Mouse (Mus musculus) liver, postnatal 0 days (tissue): Measurements from ENCODE around the gene Tub. TPM values are rescaled to one million over a fixed set of nuclear protein-coding genes. Genes with fewer than 3 reads are reported as not detected.

Experiments used
- ATAC-seq: fragments of 200-750 bp; cut with Nextera tagmentation; 2 replicates; pipeline ENCODE4 v1.8.0; 2017; ENCODE audit warnings: mild to moderate bottlenecking, moderate library complexity
- DNase-seq: peaks from one replicate; pipeline ENCODE4 v3.0.0-alpha.2; 2016
- H3K27ac ChIP-seq: fragments of 300-500 bp; sonication (generic); 2 replicates; pipeline ENCODE4 v1.5.1; 2014; ENCODE audit warnings: antibody characterized with exemption, moderate library complexity, mild to moderate bottlenecking, low read depth
- H3K27me3 ChIP-seq: fragments of 300-500 bp; sonication (generic); 2 replicates; pipeline ENCODE4 v1.6.1; 2014; ENCODE audit warnings: low read length, control low read depth, mixed read lengths; ENCODE audit not compliant: insufficient read depth
- H3K36me3 ChIP-seq: fragments of 300-500 bp; sonication (generic); replicated peaks from 2 replicates; pipeline ENCODE4 v1.6.1; 2014; ENCODE audit warnings: mild to moderate bottlenecking, control low read depth, low read length, moderate library complexity, mixed read lengths; ENCODE audit not compliant: insufficient read depth
- H3K4me1 ChIP-seq: fragments of 300-500 bp; sonication (generic); 2 replicates; pipeline ENCODE4 v1.6.1; 2014; ENCODE audit warnings: antibody characterized with exemption, mild to moderate bottlenecking, control low read depth; ENCODE audit not compliant: insufficient read depth
- H3K4me2 ChIP-seq: fragments of 300-500 bp; sonication (generic); 2 replicates; pipeline ENCODE4 v1.6.1; 2014; ENCODE audit warnings: low read depth, mild to moderate bottlenecking, low read length, moderate library complexity, mixed read lengths
- H3K4me3 ChIP-seq: fragments of 300-500 bp; sonication (generic); 2 replicates; pipeline ENCODE4 v1.5.1; 2014; ENCODE audit warnings: low read depth, low read length
- H3K9ac ChIP-seq: fragments of 300-500 bp; sonication (generic); replicated peaks from 2 replicates; pipeline ENCODE4 v1.6.1; 2014; ENCODE audit warnings: mild to moderate bottlenecking, moderate library complexity
- H3K9me3 ChIP-seq: fragments of 300-500 bp; sonication (generic); 2 replicates; pipeline ENCODE4 v1.6.1; 2016; ENCODE audit warnings: mild to moderate bottlenecking, control low read depth, low read length, mixed read lengths
- CTCF ChIP-seq: sonication (generic); IDR thresholded peaks from 2 replicates; pipeline ENCODE4 v1.5.1; 2016; ENCODE audit warnings: antibody characterized with exemption, low read depth
- EP300 ChIP-seq: IDR thresholded peaks from 2 replicates; pipeline ENCODE4 v1.6.1; 2016; ENCODE audit warnings: antibody characterized with exemption, low read depth, mild to moderate bottlenecking
- WGBS: fragments of 180-500 bp; shearing (Covaris S2); extraction: QIAGEN DNeasy Blood & Tissue Kit; methylation state at CpG from one replicate; pipeline ENCODE4 v1.1.7; 2014; ENCODE audit not compliant: insufficient replicate concordance; 5-methylcytosine and 5-hydroxymethylcytosine counted together
- polyA plus RNA-seq: library from polyadenylated mRNA; unstranded; fragments of >200 nt; fragmentation: Nextera tagmentation; extraction: Ambion mirVana; gene quantifications from 2 replicates; pipeline ENCODE4 v1.2.1, GENCODE M21; 2015

The Tub gene
- polyA plus RNA-seq, 1 experiment from 2014 or later, result not detected

GRCm38 (mm10) chr7:108996156-108996555 lies 46.0 kb downstream of the Tub start:
- H3K9ac ChIP-seq, result no peak overlapping the region
- no peaks in the 10 kb centered on the region for H3K4me1 ChIP-seq
- ATAC-seq (no peak), DNase-seq (no peak)
- H3K27ac ChIP-seq, result no peak overlapping the region
- WGBS, result 60% methylated on average over 6 of the region's 6 CpGs
- no peaks in the 10 kb centered on the region for H3K36me3 ChIP-seq
- no peak overlapping the region for H3K4me2 ChIP-seq
- H3K4me3 ChIP-seq, result no peak overlapping the region
- no peak for TF ChIP-seq EP300
- TF ChIP-seq CTCF, result no peak
- no peaks in the 10 kb centered on the region for H3K27me3 ChIP-seq
- no peaks in the 10 kb centered on the region for H3K9me3 ChIP-seq

- no peak overlapping the region for H3K4me2 ChIP-seq
- DNase-seq (no peak), ATAC-seq (no peak)
- WGBS, result 43% methylated on average over 4 of the region's 4 CpGs
- H3K27ac ChIP-seq, result no peak overlapping the region
- H3K9ac ChIP-seq, result no peak overlapping the region
- no peaks in the 10 kb centered on the region for H3K4me1 ChIP-seq
- H3K27me3 ChIP-seq, result peaks cover 2% of the 10 kb centered on the region; the same call in 1 of the 2 replicates
- H3K4me3 ChIP-seq, result no peak overlapping the region
- no peaks in the 10 kb centered on the region for H3K9me3 ChIP-seq
- no peaks in the 10 kb centered on the region for H3K36me3 ChIP-seq
- TF ChIP-seq EP300 (no peak), CTCF (peak; percentile 47)
Measured at GRCm38 (mm10) chr7:109000315-109000954, 50.3 kb downstream of the Tub start.

DNA sequence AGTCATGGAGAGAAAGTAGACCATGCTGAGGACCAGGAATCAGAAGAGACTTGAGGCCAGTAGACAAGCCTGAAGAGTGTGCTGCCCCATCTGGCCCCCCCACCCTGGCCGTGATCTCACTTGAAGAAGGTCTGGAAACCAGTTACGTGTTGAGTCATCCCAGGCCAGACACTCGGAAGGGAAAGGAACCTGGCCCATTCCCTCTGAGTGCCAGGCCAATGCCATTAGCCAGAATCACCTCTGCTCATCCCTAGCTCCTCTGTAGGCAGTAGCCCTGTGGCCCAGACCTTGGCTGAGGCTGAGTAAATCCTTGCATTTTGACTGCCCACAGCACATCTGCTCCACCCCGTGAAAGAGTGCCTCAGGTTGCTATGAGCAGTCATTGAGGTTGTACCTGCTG lies 51.8 kb downstream of the Tub start:
- no peaks in the 10 kb centered on the region for H3K36me3 ChIP-seq
- DNase-seq (no peak), ATAC-seq (no peak)
- WGBS, result 73% methylated on average over 4 of the region's 4 CpGs
- no peaks in the 10 kb centered on the region for H3K9me3 ChIP-seq
- TF ChIP-seq CTCF (no peak), EP300 (no peak)
- peaks cover 2% of the 10 kb centered on the region; the same call in 1 of the 2 replicates for H3K27me3 ChIP-seq
- H3K4me2 ChIP-seq, result no peak overlapping the region
- no peak overlapping the region for H3K9ac ChIP-seq
- no peak overlapping the region for H3K4me3 ChIP-seq
- no peak overlapping the region for H3K27ac ChIP-seq
- H3K4me1 ChIP-seq, result no peaks in the 10 kb centered on the region

DNA sequence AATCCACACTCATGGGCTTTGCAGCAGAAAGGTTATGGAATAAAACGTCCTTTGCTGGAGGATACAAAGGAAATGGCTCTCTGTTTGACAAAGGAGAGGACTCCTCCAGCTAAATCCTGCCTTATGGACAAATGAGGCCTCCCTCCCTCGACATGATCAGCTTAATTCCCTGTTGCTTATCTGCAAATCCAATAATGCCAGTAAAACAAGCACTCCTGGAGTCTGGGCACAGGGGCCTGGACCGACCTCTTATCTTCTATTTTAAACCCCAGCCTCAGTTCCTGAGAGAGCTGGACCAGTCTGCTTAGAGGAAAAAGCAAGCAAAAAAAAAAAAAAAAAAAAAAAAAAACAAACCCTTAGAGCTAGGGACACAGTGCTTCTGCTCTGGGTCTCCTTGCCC lies 53.5 kb downstream of the Tub start:
- ATAC-seq (no peak), DNase-seq (no peak)
- Histone ChIP-seq H3K4me2 (no peak overlapping the region), H3K36me3 (no peaks in the 10 kb centered on the region), H3K9me3 (no peaks in the 10 kb centered on the region), H3K27ac (no peak overlapping the region), H3K4me3 (no peak overlapping the region), H3K4me1 (no peaks in the 10 kb centered on the region), H3K27me3 (peaks cover 2% of the 10 kb centered on the region; the same call in 1 of the 2 replicates), H3K9ac (no peak overlapping the region)
- no peak for TF ChIP-seq CTCF
- TF ChIP-seq EP300, result no peak
- WGBS, result 12% methylated on average over 3 of the region's 3 CpGs

- no peak overlapping the region for H3K4me3 ChIP-seq
- H3K4me2 ChIP-seq, result no peak overlapping the region
- peaks cover 33% of the 10 kb centered on the region for H3K27me3 ChIP-seq
- H3K36me3 ChIP-seq, result no peaks in the 10 kb centered on the region
- WGBS, result 77% methylated on average over 1 of the region's 1 CpGs
- H3K9me3 ChIP-seq, result no peaks in the 10 kb centered on the region
- ATAC-seq (no peak), DNase-seq (no peak)
- no peak overlapping the region for H3K27ac ChIP-seq
- no peak for TF ChIP-seq EP300
- TF ChIP-seq CTCF, result no peak
- no peaks in the 10 kb centered on the region for H3K4me1 ChIP-seq
- no peak overlapping the region for H3K9ac ChIP-seq
Measured at GRCm38 (mm10) chr7:109009260-109009659, 59.1 kb downstream of the Tub start.

DNA sequence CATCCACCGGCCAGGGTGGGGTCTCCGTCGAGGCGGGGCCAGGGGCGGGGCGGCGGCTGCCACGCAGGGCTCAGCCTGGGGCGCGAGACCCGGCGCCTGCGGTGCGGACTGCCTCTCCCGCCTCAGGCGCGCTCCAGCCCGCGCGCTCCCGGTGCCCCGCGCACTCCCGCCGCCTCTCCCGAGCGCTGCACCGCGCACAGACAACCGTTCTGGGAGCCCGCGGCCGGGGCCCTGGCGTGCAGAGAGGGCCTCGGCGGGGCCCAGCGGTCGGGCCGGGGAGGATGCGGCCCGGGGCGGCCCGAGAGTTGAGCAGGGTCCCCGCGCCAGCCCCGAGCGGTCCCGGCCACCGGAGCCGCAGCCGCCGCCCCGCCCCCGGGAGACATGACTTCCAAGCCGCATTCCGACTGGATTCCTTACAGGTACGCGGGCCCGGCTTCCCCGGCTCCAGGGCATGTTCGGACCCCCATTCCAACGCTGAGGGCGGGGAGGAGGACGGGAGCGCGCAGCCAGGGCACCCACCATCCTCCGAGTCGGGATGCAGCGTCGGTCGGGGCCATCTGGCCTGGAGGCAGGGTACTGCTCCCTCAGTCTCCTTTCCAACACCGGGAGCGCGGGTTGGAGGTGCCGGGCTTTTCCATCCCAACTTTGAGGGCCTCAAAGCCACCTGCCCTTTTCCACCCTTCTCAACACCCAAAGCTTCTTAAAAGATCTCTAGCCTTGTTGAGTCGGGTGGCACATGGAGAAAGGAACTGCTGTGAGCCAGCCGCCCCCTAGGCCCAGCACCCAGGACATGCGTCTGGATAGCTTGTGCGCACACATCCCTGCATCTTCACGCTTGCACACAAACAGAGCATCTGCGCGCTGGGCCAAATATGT lies 60.8 kb downstream of the Tub start:
- Histone ChIP-seq H3K4me1 (no peaks in the 10 kb centered on the region), H3K4me3 (0 out of 2 replicates have a peak overlapping the region, but pooled peaks have one; percentile 20), H3K27ac (no peak overlapping the region), H3K9ac (no peak overlapping the region), H3K9me3 (no peaks in the 10 kb centered on the region), H3K27me3 (peaks cover 30% of the 10 kb centered on the region), H3K4me2 (peak overlapping the region; percentile 52), H3K36me3 (no peaks in the 10 kb centered on the region)
- WGBS, result 4% methylated on average over 58 of the region's 82 CpGs
- DNase-seq (no peak), ATAC-seq (no peak)
- TF ChIP-seq EP300 (no peak), CTCF (no peak)
